In the genomic region with DNA sequence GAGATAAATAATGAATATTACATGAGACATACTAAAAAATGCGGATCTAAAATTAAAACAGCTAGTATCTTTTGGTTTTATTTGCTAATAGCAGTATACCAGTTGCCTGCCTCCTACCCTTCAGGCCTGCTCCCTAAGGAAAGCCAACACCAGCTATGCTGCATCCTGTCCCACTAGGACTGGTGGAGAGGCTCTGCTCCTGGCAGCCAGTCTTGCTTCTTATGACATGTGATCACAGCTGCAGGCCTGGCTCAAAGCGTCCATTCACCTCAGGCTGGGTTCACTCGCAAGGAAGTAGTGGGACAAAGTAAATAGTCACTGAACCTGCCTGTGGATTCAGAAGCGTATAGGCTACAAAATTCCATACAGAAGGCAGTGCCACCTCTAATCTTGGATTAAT, we compare ENCODE assay signal across 11 mouse cellular contexts. TPM values are rescaled to one million over a fixed set of nuclear protein-coding genes. Genes with fewer than 3 reads are reported as not detected.
DNase-seq lines count a peak whose midpoint lies in the region; ATAC-seq lines count a peak whose summit lies in the region.
"Had no signal": no experiment of that assay in that cellular context is flagged by ENCODE, and none has a peak within 500 bp of the region (broad histone marks: within the 10 kb centered on the region; RNA-seq: fewer than 3 reads in every experiment).

No protein-coding gene starts in this region.

- no peak for ATAC-seq in kidney, embryonic 16.5 days (ENCODE audit: low FRiP score, low TSS enrichment)
- ATAC-seq in erythroblast, adult 5-6 weeks (replicated peaks; ENCODE audit: low FRiP score, poor library complexity, severe bottlenecking), result no peak
- no peak for ATAC-seq in CD4-positive, CD25-positive, alpha-beta regulatory T cell, adult 4 months
- ATAC-seq: inflammation-experienced regulatory T-cells, adult 6 months had no signal

- H3K27me3 ChIP-seq in kidney, embryonic 16.5 days (ENCODE audit: insufficient read depth, low read length), result no peaks in the 10 kb centered on the region

- 79% methylated on average over 4 of the region's 4 CpGs for WGBS in kidney, embryonic 16.5 days

- DNase-seq in kidney, adult 11 months, result peak; percentile 59
- peak; percentile 88 for DNase-seq in gastrocnemius, adult 18-20 months (ENCODE audit: low spot score)
- peak; percentile 82 to 85 for DNase-seq in heart, postnatal 10 days
- peak; percentile 72 for DNase-seq in lung, postnatal 10 days
- DNase-seq: lung, embryonic 14.5 days had no signal

- H3K36me3 ChIP-seq in kidney, embryonic 16.5 days (ENCODE audit: insufficient read depth, low read length), result no peaks in the 10 kb centered on the region

- intact Hi-C loops in heart, postnatal 10 days (cut with DNase I), result loop anchor here (2.0 to 5.0 kb wide), 2 partner anchors 77 to 92 kb away; no protein-coding TSS in a partner anchor

- H3K4me1 ChIP-seq in kidney, embryonic 16.5 days (ENCODE audit: insufficient read depth, low read length), result peaks cover 6% of the 10 kb centered on the region; the same call in 1 of the 2 replicates

- no peak overlapping the region for H3K27ac ChIP-seq in kidney, embryonic 16.5 days (ENCODE audit: low read length)

- no peak overlapping the region for H3K4me3 ChIP-seq in kidney, embryonic 16.5 days (ENCODE audit: low read length)
- H3K4me3 ChIP-seq: erythroblast, embryonic 14.5 days had no signal

- no peaks in the 10 kb centered on the region for H3K9me3 ChIP-seq in kidney, embryonic 16.5 days (ENCODE audit: low read length)

- no peak overlapping the region for H3K4me2 ChIP-seq in kidney, embryonic 16.5 days (replicated peaks; ENCODE audit: low read depth, low read length)
- H3K4me2 ChIP-seq: lung, embryonic 14.5 days had no signal

- H3K9ac ChIP-seq in kidney, embryonic 16.5 days (replicated peaks; ENCODE audit: low read length), result no peak overlapping the region
- H3K9ac ChIP-seq: lung, embryonic 14.5 days had no signal

RNA-seq across cellular contexts. Expression of gene Lpin3, which starts 3.4 kb away (rescaled TPM):
- 3.5 and 3.7 TPM in 2 replicates for polyA plus RNA-seq in kidney, embryonic 16.5 days (2015; fragmentation: Nextera tagmentation; extraction: Ambion mirVana)
- 1 to 10 TPM; 1.6 to 2.9 TPM for total RNA-seq in gastrocnemius, adult 18-20 months (2021)
- total RNA-seq in heart, postnatal 10 days (2021), result 1 to 10 TPM; 2.3 to 5.1 TPM
- total RNA-seq in erythroblast, adult 5-6 weeks (2015; ENCODE audit: low replicate concordance), result not detected in 2 replicates
- total RNA-seq in erythroblast, adult 5-6 weeks (2017; ENCODE audit: low replicate concordance), result not detected in 2 replicates
- polyA plus RNA-seq in CD4-positive, CD25-positive, alpha-beta regulatory T cell, adult 4 months (2017; shearing (Covaris generic)), result 1 to 10 TPM in 1 of 2 experiments, under 1 TPM in 1; 0.55 to 1.4 TPM
- total RNA-seq: granulocyte monocyte progenitor cell, adult 5-6 weeks had no signal
- polyA plus RNA-seq: erythroblast, embryonic 14.5 days had no signal

RNA-seq across cellular contexts. Expression of gene Zhx3, which starts 11.1 kb away (rescaled TPM):
- polyA plus RNA-seq in kidney, embryonic 16.5 days (2015; fragmentation: Nextera tagmentation; extraction: Ambion mirVana), result 15.6 and 17.0 TPM in 2 replicates
- total RNA-seq in gastrocnemius, adult 18-20 months (2021), result 10 to 100 TPM; 21.0 to 24.3 TPM
- 10 to 100 TPM; 39.1 to 56.8 TPM for total RNA-seq in heart, postnatal 10 days (2021)
- total RNA-seq in erythroblast, adult 5-6 weeks (2015; ENCODE audit: low replicate concordance), result 0.84 and 3.7 TPM in 2 replicates
- total RNA-seq in erythroblast, adult 5-6 weeks (2017; ENCODE audit: low replicate concordance), result 1.5 and 1.8 TPM in 2 replicates
- polyA plus RNA-seq in CD4-positive, CD25-positive, alpha-beta regulatory T cell, adult 4 months (2017; shearing (Covaris generic)), result 10 to 100 TPM in 1 of 2 experiments, 1 to 10 TPM in 1; 8.3 to 11.5 TPM

RNA-seq across cellular contexts. Expression of gene Emilin3, which starts 28.2 kb away (rescaled TPM):
- 7.7 and 11.5 TPM in 2 replicates for polyA plus RNA-seq in kidney, embryonic 16.5 days (2015; fragmentation: Nextera tagmentation; extraction: Ambion mirVana)
- total RNA-seq in gastrocnemius, adult 18-20 months (2021), result under 1 TPM; 0.07 to 0.17 TPM
- total RNA-seq in heart, postnatal 10 days (2021), result 10 to 100 TPM; 13.0 to 14.5 TPM
- not detected in 2 replicates for total RNA-seq in erythroblast, adult 5-6 weeks (2015; ENCODE audit: low replicate concordance)
- total RNA-seq in erythroblast, adult 5-6 weeks (2017; ENCODE audit: low replicate concordance), result not detected in 2 replicates
- not detected for polyA plus RNA-seq in CD4-positive, CD25-positive, alpha-beta regulatory T cell, adult 4 months (2017; shearing (Covaris generic))
- total RNA-seq: granulocyte monocyte progenitor cell, adult 5-6 weeks had no signal
- polyA plus RNA-seq: erythroblast, embryonic 14.5 days; inflammation-experienced regulatory T-cells, adult 6 months had no signal

Comparison
In these comparisons a context has a peak if more than half of its experiments do, and no peak if none do; other contexts are left out.
1. RNA of gene Zhx3, which starts 11.1 kb away (total RNA-seq): 39.1 to 56.8 TPM in heart, postnatal 10 days and 21.0 to 24.3 TPM in gastrocnemius, adult 18-20 months; 0.84 to 3.7 TPM in erythroblast, adult 5-6 weeks; every median in the first group is over 4 times any median in the second.
2. RNA of gene Emilin3, which starts 28.2 kb away (total RNA-seq): 13.0 to 14.5 TPM in heart, postnatal 10 days; 0.07 to 0.17 TPM in gastrocnemius, adult 18-20 months and not detected in erythroblast, adult 5-6 weeks; every median in the first group is over 10 times any median in the second.
3. Peak in every context shown above with its lines, with median percentiles within 50 percentile points of each other: DNase-seq.